Mouse (Mus musculus) mesoderm, embryonic 11.5 days (tissue): ENCODE measurements at regions not wholly inside any gene's neighbourhood (a gene's known extent, or its start where the extent isn't known, plus 50 kb on each side); places are given as distances from the start of the nearest gene placed in this dataset.

ENCODE experiments used
- DNase-seq: peaks from one replicate; pipeline ENCODE4 v3.0.0-alpha.2; 2012; ENCODE audit warnings: low read depth, low spot score

DNA sequence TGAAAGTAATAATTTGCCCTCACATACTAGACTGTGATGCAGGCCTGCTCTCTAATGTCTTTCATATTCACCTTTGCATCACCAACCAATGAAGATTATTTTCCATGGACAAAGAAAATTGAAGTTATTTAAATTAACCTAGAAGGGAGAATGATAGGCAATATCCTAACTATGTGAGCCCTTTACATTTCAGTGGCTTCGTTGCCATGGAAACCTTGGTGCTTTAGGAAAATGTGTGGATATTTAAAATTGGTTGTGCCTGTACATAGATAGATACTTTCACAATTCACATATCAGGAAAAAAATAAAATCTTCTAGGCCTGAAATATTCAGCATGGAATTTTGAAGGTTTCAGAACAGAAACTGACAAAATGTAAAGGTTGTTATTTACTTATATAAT lies 1080.6 kb upstream of the Gm8797 start:
- no peak for DNase-seq

DNA sequence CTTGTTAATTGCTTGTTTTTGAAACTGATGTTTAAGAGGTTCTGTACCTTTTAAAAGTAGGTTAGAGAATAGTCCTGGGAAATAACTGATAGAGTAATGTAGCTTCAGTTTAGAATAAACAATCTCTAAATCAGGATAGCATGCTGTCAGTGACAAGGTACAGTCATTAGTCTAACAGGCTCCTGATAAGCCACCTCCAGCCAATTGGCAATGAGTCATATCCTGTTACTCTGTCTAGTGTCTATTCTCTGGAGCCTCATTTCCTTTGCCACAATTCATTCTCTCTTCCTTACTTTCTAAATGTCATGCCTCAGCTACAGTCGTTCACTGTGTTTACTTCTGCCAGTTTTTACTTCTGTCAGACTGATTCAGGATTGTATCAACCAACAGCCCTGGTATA lies 1061.1 kb upstream of the Gm8797 start:
- DNase-seq = peak; percentile 1
